Mouse (Mus musculus) small intestine, adult 10 weeks (tissue): Measurements from ENCODE around the gene Ubap1l. TPM values are rescaled to one million over a fixed set of nuclear protein-coding genes. Genes with fewer than 3 reads are reported as not detected.

Source experiments
- polyA plus RNA-seq: library from polyadenylated mRNA; stranded (reverse); fragments of 350-450 nt; fragmentation: Illumina TruSeq; extraction: RNeasy Lipid Tissue Mini Kit (QIAGEN cat#74804); gene quantifications from one replicate; pipeline ENCODE4 v1.2.3, GENCODE M21; 2014; ENCODE audit warnings: low replicate concordance

Gene Ubap1l
- not detected for polyA plus RNA-seq

GRCm38 (mm10) chr9:65360641-65361448 lies at the start of gene Ubap1l:
Gene Ubap1l, plus strand, starts transcription at chr9:65361041.

GRCm38 (mm10) chr9:65345854-65346475 lies 14.9 kb upstream of the Ubap1l start, which contains the start of gene Pdcd7:
Gene Pdcd7, plus strand, starts transcription at chr9:65346104.

GRCm38 (mm10) chr9:65391613-65391964 lies 30.7 kb downstream of the Ubap1l start, which contains the start of gene Kbtbd13:
Gene Kbtbd13, minus strand, starts transcription at chr9:65391652.

GRCm38 (mm10) chr9:65398279-65398678 lies 37.4 kb downstream of the Ubap1l start, which contains the start of gene Rasl12:
Gene Rasl12, plus strand, starts transcription at chr9:65398506.

GRCm38 (mm10) chr9:65422760-65423501 lies 62.1 kb downstream of the Ubap1l start, which contains the start of gene Slc51b:
Gene Slc51b, minus strand, starts transcription at chr9:65422955.

Other genes starting within 250 kb of the Ubap1l start
- not detected for gene Igdcc3, start 219.9 kb upstream of the Ubap1l start, polyA plus RNA-seq
- gene Parp16, start 165.7 kb upstream of the Ubap1l start, polyA plus RNA-seq: 5.1 TPM
- gene Cilp, start 95.9 kb upstream of the Ubap1l start, polyA plus RNA-seq: 0.89 TPM
- 107 TPM for gene Clpx, start 66.8 kb upstream of the Ubap1l start, polyA plus RNA-seq
- 5.3 TPM for gene Pdcd7, start 14.9 kb upstream of the Ubap1l start, polyA plus RNA-seq
- gene Kbtbd13, start 30.6 kb downstream of the Ubap1l start, polyA plus RNA-seq: 0.15 TPM
- gene Rasl12, start 37.5 kb downstream of the Ubap1l start, polyA plus RNA-seq: 0.52 TPM
- 126 TPM for gene Slc51b, start 61.9 kb downstream of the Ubap1l start, polyA plus RNA-seq
- 24.4 TPM for gene Mtfmt, start 74.7 kb downstream of the Ubap1l start, polyA plus RNA-seq
- gene Spg21, start 99.9 kb downstream of the Ubap1l start, polyA plus RNA-seq: 106 TPM
- not detected for gene Ankdd1a, start 159.2 kb downstream of the Ubap1l start, polyA plus RNA-seq
- 0.63 TPM for gene Plekho2, start 219.0 kb downstream of the Ubap1l start, polyA plus RNA-seq
- gene Pif1, start 226.1 kb downstream of the Ubap1l start, polyA plus RNA-seq: 1.2 TPM